ENCODE assay signal across 16 mouse cellular contexts in the genomic region with DNA sequence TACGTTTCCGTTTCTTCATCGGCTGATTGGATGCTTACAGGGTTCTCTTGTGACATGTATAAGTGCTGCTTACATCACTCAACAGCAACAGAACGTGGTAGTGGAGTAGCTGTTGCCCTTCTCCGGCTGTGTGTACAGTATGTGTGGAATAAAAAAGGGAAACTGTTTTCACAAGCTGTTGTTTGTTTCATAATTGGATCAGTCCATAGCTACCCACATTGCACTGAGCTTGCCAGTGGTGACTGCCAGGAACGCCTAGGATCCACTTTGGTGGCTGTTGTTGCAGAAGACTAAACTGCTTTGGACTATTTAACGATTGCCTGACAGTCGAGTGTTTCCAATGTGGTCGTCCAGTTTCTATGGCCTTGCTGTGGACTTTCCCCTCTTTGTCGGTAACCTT.
A peak's percentile ranks its signal among the peaks of the same experiment; 100 is the strongest.
DNase-seq lines count a peak whose midpoint lies in the region; ATAC-seq and TF ChIP-seq lines count a peak whose summit lies in the region.
"Had no signal": no experiment of that assay in that cellular context is flagged by ENCODE, and none has a peak within 500 bp of the region (broad histone marks: within the 10 kb centered on the region; RNA-seq: fewer than 3 reads in every experiment).

No protein-coding gene starts in this region.

- no peak overlapping the region for H3K4me2 ChIP-seq in forebrain, postnatal 0 days (ENCODE audit: low read depth)
- H3K4me2 ChIP-seq in intestine, postnatal 0 days (replicated peaks; ENCODE audit: low read depth): no peak overlapping the region
- H3K4me2 ChIP-seq: heart, embryonic 11.5 days; limb, embryonic 12.5 days; liver, embryonic 15.5 days; midbrain, embryonic 15.5 days had no signal

- H3K9ac ChIP-seq in forebrain, postnatal 0 days: no peak overlapping the region
- H3K9ac ChIP-seq in intestine, postnatal 0 days (ENCODE audit: low read depth, low read length): no peak overlapping the region
- H3K9ac ChIP-seq: limb, embryonic 12.5 days; liver, embryonic 15.5 days; midbrain, embryonic 15.5 days had no signal

- no peak for TF ChIP-seq CTCF in forebrain, postnatal 0 days (IDR thresholded peaks at IDR 0.05; ENCODE audit: low read depth)
- TF ChIP-seq CTCF in intestine, postnatal 0 days (IDR thresholded peaks at IDR 0.05; ENCODE audit: low read depth): no peak

- WGBS in forebrain, postnatal 0 days: 36% methylated on average over 10 of the region's 10 CpGs
- 68% methylated on average over 10 of the region's 10 CpGs for WGBS in intestine, postnatal 0 days

- DNase-seq in cerebellum, adult 18-20 months: peak; percentile 29 to 37
- DNase-seq in left cerebral cortex, postnatal 25 days (ENCODE audit: low spot score in 2 of 2): peak; percentile 31 to 47
- no peak for DNase-seq in left cerebral cortex, adult 8-10 months (ENCODE audit: low spot score in 2 of 2)
- DNase-seq in forebrain, postnatal 0 days: peak; percentile 58
- no peak for DNase-seq in urinary bladder, postnatal 10 days (ENCODE audit: low spot score)
- DNase-seq: adrenal gland, postnatal 14 days; gastrocnemius, postnatal 14 days had no signal

- H3K4me1 ChIP-seq in forebrain, postnatal 0 days (ENCODE audit: insufficient read depth): no peaks in the 10 kb centered on the region
- H3K4me1 ChIP-seq in intestine, postnatal 0 days (replicated peaks; ENCODE audit: control insufficient read depth, insufficient read depth, low read length): no peaks in the 10 kb centered on the region
- H3K4me1 ChIP-seq: limb, embryonic 12.5 days; midbrain, embryonic 15.5 days had no signal

- intact Hi-C loops in left cerebral cortex, postnatal 25 days (cut with DNase I): no loop called here

- peaks cover 83% of the 10 kb centered on the region for H3K36me3 ChIP-seq in forebrain, postnatal 0 days (ENCODE audit: insufficient read depth)
- peaks cover 82% of the 10 kb centered on the region for H3K36me3 ChIP-seq in intestine, postnatal 0 days (ENCODE audit: control insufficient read depth, insufficient read depth)

- H3K9me3 ChIP-seq in forebrain, postnatal 0 days (ENCODE audit: low read length): no peaks in the 10 kb centered on the region
- no peaks in the 10 kb centered on the region for H3K9me3 ChIP-seq in intestine, postnatal 0 days (ENCODE audit: control insufficient read depth)
- H3K9me3 ChIP-seq: limb, embryonic 12.5 days; liver, embryonic 15.5 days; midbrain, embryonic 15.5 days had no signal

- no peak overlapping the region for H3K27ac ChIP-seq in forebrain, postnatal 0 days (ENCODE audit: low read depth, low read length)
- H3K27ac ChIP-seq in intestine, postnatal 0 days (ENCODE audit: low read depth, low read length): no peak overlapping the region
- H3K27ac ChIP-seq: limb, embryonic 12.5 days; liver, embryonic 15.5 days; macrophage; midbrain, embryonic 15.5 days had no signal

- H3K27me3 ChIP-seq in forebrain, postnatal 0 days (ENCODE audit: insufficient read depth, low read length): no peaks in the 10 kb centered on the region
- H3K27me3 ChIP-seq in intestine, postnatal 0 days (replicated peaks; ENCODE audit: control insufficient read depth, insufficient read depth, low read length): no peaks in the 10 kb centered on the region
- H3K27me3 ChIP-seq: limb, embryonic 12.5 days; liver, embryonic 15.5 days; midbrain, embryonic 15.5 days had no signal

- ATAC-seq in cerebellum, adult (ENCODE audit: insufficient number of reproducible peaks, low FRiP score, low TSS enrichment): no peak
- peak; percentile 83 for ATAC-seq in forebrain, postnatal 0 days
- ATAC-seq in megakaryocyte, adult 5-6 weeks (ENCODE audit: poor library complexity, severe bottlenecking): peak; percentile 75
- no peak for ATAC-seq in intestine, postnatal 0 days
- ATAC-seq: inflammation-experienced regulatory T-cells, adult 6 months; midbrain, embryonic 15.5 days had no signal

- no peak overlapping the region for H3K4me3 ChIP-seq in forebrain, postnatal 0 days (ENCODE audit: low read depth, low read length)
- H3K4me3 ChIP-seq in intestine, postnatal 0 days (ENCODE audit: low read depth, low read length): no peak overlapping the region
- H3K4me3 ChIP-seq: limb, embryonic 12.5 days; liver, embryonic 15.5 days; midbrain, embryonic 15.5 days had no signal

Comparison
In these comparisons a context has a peak if more than half of its experiments do, and no peak if none do; other contexts are left out.
1. DNase-seq: peak in cerebellum, adult 18-20 months (2 of 2), left cerebral cortex, postnatal 25 days (2 of 2) and forebrain, postnatal 0 days (single experiment); none in left cerebral cortex, adult 8-10 months (0 of 2) and urinary bladder, postnatal 10 days (single experiment).
2. ATAC-seq: peak in forebrain, postnatal 0 days (single experiment) and megakaryocyte, adult 5-6 weeks (single experiment); none in cerebellum, adult (single experiment) and intestine, postnatal 0 days (single experiment).